Mouse (Mus musculus): ENCODE results near the gene Usp28.

Usp28 gene

DNA sequence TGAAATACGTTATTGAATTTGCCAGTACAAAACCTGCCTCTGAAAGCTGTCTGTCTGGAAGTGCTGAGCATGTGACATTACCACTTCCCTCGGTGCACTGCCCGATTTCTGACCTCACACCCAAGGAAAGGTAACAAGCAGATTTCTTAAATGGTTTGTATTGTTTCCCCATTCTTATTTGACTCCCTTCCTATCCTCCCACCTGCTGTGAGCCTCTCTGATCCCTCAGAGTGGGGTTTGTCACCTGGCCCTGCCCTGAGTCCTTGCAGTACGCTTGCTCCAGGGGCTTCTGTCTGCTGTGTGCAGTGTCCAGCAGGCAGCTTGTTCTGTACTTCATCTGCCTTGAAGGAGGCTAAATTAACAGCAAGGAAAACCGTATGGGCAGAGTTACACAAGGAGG lies 38.8 kb downstream of the Usp28 start:
- DNase-seq (ENCODE audit: low read depth, low spot score) = no peak

DNA sequence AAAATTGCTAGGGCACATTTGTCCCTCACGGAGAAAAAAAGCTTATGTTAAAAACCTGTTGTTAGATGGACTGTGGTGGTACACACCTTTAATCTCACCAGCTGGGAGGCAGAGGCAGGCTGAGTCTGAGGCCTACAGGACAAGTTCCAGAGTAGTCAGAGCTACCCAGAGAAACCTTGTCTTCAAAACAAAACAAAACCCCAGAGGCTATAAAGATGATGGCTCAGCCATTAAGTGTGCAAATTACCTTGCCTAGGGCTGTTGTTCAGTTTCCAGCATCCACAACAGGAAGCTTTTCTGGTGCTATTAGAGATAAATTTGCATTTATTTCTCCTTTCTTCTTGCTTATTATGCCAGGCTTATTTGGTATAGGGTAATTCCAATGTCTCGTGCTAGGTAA lies 39.4 kb downstream of the Usp28 start:
- DNase-seq (ENCODE audit: low read depth, low spot score) = no peak

DNA sequence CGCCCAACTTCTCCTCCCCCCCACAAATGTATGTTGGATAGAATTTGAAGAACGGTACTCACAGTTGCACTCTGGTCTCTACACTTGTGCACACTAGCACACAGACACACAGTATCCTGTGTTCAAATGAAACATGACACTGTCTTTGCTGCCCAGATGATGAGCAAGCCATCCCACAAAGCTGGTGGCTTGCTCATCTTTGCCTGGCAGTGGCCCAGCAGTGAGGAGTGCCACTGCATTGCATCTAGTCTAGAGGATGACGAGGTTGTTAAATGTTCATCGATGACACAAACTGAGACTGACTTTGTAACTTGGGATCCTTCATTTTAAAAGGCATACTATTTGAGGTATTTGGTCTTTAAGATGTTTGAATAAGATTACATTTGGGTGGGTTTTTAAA lies 49.6 kb downstream of the Usp28 start:
- no peak for DNase-seq (ENCODE audit: low read depth, low spot score)

DNA sequence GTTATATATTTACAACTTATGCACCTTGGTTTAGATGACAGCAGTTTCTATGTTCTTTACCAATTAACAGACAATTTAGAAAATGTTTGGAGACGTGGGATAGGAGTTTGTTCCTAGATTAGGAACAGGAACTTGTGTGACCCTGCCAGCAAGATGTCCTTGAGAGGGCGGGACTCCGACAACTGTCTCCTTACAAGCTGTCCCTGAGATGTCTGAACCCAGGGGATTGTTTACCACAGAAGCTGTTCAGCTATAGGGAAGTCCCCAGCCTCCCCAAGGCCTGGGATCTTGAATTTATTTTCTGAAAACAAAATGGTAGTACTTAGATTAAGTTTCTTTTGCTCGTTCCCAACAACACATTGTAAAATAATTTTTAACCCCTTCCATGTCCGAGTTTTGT lies 65.7 kb downstream of the Usp28 start:
- no peak for DNase-seq (ENCODE audit: low read depth, low spot score)

DNA sequence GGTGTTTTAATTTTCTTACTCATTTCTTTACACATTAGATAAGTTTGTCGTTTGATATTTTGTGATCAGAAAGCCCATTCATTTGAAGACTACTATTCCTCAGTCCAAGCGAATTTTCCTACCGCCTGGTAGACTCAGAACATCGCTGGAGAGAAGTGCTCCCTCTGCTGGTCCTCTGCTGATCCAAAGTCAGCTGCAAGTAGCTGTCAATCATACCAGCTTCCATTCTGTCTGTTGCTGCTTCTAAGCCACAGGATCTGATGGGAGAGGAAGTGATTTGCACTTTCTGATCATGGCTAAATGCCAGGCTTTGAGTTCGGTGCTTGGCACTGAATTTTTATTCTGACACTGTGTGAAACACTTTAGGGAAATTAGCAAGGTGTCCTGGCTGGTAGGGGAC lies 66.2 kb downstream of the Usp28 start:
- DNase-seq (ENCODE audit: low read depth, low spot score) = peak; percentile 83

DNA sequence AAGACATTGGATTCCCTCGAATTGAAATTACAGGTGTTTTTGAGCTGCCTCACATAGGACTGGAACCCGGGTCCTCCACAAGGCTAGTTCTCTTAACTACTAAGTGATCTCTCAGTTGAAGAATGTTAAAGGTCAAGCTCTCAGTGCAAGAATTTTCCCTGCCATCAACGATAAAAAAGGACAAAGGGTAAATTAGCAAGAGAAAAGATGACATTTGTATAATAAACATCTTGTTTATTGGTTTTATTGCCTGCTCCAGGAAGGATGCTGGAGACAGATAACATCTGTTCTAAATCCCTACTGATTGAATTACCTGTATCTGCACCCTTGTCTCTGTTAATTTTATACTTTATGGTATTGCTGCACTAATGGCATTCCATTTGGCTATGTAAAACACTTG lies 68.9 kb downstream of the Usp28 start:
- DNase-seq (ENCODE audit: low read depth, low spot score) = no peak

DNA sequence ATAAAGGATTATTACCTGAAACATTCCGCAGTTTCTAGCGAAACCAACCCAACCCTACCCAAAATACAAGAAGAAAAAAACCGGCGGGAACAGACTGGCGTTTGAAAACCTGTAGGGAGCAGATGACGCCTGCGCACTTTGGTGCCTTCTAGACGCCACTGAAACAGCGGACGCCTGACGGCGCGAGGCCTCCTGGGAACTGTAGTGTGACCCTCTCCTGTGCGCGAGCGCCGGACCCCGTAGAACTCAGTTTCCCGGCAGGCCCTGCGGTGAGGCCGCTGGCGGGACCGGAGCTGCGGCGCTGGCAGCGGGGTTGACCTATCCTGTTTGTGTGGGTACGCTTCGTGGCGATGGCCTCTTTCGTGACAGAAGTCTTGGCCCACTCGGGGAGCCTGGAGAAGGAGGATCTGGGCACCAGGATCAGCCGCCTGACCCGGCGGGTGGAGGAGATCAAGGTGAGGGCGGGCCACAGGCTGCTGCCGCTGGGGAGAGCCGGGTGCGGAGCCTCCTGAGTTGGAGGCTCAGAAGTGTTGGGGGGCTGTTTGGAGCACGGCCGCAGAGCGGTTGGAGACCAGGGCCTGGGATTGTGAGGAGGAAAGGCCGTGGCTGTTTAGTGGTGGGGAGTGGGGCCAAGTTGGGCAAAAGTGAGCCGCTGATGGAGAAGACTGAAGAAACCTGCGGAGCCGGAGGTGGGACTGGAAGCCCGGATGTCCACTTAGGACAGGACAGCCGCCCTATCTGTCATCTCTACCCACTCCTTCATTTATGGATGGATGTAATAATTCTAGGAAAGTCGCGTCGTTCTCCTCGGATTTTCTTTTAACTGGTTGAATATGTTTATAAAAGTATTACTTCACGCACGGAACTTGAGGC lies 70.4 kb downstream of the Usp28 start, which contains the start of gene Zw10:
TSS of gene Zw10 (plus strand) at position 281 of the 873 bp plus-strand sequence.
- DNase-seq (ENCODE audit: low read depth, low spot score) = peak; percentile 95

DNA sequence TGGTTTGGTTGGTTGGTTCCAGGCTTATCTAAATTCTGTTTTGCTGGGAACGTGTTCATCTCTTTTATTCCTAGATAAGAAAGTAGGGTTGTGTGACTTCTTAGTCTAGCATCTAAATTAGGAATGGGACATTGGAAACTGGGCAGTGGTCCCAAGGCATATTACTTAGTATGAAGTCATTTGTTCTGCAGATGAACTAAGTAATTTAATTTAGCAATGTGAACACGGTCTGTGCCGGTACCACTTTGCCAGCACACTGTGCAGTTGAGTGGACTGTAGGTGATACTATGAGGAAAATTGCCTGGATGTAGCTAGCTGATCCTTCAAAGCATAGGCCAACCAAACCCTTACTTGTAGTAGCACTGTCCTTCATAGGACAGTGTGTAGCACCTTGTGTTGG lies 91.7 kb downstream of the Usp28 start:
- no peak for DNase-seq (ENCODE audit: low read depth, low spot score)

DNA sequence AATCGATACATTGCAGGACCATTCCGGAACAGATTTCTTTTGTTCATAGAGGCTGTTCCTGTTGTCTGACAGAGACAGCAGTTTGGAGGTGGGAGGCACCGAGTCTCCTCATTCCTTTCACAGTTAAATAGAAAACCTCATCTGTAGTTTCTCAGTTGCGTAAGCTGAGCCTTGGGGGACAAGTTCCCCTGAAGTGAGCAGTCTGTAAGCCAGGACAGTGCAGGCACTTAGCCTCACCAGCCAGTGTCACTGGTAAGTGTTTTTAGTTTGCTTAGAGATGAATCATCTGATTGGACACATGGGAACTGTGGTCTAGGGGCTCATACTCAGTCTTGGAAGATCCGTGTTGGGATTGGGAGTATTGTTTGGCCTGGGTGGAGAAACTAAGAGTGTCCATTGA lies 95.9 kb downstream of the Usp28 start, which contains the start of gene Tmprss5:
TSS of gene Tmprss5 (plus strand) at position 154 of the 400 bp plus-strand sequence.
- no peak for DNase-seq (ENCODE audit: low read depth, low spot score)

DNA sequence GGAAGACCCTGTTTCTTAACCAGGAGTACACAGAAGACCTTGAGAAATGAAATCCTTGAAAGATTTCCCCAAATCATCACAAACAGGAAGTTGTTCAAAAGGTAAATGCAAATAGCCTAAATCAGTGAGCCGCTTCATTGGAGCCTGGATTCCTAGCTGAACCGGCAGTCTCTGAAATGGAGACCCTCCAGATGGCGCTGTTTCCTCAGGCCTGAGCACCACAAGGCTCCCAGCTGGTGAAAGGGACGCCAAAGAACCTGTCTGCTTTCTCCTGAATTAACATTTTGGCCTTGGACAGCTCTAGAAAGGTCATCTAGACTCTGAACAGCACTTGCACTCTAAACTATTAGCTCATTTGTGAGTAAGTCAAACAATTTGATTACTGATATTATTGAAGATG lies 96.4 kb downstream of the Usp28 start:
- peak; percentile 41 for DNase-seq (ENCODE audit: low read depth, low spot score)

DNA sequence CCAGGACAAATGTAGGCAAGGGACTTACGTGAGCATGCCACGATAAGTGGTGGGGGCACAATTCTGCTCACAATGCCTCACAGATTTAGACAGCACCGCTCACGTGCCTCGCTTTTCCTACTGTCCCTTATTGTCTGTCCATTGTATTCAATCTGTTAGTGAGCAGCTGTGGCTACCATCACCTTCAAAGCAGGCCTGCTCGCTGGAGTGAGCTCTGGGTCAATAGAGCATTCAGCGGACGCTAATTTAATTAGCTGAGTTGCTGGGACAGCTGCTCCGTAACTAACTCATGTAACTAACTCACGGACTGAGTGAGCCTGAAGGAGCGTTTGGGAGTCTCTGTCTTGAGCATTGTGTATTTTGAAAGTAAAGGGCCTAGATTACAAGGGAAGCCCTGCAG lies 102.1 kb downstream of the Usp28 start:
- no peak for DNase-seq (ENCODE audit: low read depth, low spot score)
